Mouse (Mus musculus): ENCODE measurements around the gene Unc5b.
A peak's percentile ranks its signal among the peaks of the same experiment; 100 is the strongest.

Gene Unc5b

DNA sequence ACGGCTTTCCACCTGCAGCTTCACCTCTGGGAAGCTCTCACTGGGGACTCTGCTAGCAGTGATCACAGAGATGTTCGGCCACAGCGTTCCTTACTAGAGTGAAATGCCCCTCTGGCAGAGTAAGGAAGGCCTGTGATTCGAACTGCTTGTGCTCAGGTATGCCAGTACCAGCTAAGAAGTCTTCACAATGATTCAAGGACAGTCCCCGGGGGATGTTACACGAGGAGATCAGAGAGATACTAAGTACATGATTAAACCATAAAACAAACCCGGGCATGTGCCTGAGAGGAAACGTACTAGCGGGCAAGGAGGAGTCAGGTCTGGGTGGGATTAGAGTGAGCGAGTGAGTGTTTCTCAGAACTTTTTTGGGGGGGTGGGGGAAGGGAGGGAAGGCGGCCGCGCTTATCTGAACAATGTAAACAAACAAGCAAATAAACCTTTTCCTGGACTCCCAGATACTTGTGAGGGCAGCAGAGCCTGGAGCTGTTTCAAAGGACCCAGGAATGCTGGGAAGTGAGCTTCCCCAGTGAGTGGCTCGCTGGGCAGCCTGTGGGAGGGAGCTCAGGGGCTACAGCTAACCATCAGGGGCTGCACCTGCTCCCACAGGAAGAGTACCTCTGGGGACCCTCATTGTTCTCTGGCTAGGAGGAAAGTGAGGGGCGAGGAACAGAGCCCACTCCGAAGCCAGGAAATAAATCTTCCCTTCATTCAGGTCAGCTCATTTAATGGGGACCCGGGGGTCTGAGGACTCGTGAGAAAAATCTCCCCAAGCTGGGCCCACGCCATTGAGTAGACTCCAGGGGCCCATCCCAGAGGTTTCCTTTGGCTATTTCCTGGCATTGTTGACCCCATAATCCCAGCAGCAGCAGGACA lies 30.9 kb downstream of the Unc5b start:
- no peak for DNase-seq (ENCODE audit: extremely low spot score)

- DNase-seq (ENCODE audit: extremely low spot score) = no peak
Measured at GRCm38 (mm10) chr10:60797682-60798422, 33.5 kb downstream of the Unc5b start.

DNA sequence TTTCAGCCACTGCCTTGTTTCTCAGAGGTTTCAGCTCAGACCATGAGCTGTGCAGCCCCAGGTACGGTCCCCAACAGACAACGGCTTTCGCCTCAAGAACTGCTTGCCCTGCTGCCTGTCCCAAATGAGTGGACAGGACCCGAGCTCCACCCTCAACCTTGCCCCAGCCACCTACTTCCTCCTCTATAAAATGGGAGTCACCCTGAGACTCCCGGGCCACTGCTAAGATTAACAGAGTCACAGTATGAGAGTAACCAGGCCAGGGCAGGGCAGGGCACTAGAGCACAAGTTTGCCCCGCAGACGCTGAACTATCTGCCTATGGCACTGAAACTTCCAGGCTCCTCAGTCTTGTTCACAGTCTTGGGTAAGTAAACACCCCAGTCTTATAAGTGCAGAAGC lies 34.9 kb downstream of the Unc5b start:
- DNase-seq (ENCODE audit: extremely low spot score) = no peak

GRCm38 (mm10) chr10:60796028-60796427 lies 35.4 kb downstream of the Unc5b start:
- no peak for DNase-seq (ENCODE audit: extremely low spot score)

DNA sequence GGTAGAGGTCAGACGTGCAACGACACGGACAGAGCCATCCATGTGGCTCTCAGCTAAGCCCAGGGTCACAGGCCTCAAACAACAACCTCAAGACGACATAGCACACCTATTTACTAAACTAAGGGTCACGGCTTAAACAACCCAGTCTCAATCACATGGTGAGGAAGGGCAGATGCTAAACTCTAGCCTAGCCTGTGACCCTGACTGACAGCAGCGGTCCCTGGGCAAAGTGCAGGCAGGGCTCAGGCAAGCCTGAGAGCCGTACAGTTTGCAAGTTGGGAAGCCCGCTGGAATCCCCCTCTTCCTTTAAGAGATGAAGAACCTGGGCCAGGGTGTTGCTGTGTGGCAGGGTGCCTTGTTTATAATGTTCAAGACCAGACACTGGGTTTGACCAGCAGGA lies 36.6 kb downstream of the Unc5b start:
- no peak for DNase-seq (ENCODE audit: extremely low spot score)

DNA sequence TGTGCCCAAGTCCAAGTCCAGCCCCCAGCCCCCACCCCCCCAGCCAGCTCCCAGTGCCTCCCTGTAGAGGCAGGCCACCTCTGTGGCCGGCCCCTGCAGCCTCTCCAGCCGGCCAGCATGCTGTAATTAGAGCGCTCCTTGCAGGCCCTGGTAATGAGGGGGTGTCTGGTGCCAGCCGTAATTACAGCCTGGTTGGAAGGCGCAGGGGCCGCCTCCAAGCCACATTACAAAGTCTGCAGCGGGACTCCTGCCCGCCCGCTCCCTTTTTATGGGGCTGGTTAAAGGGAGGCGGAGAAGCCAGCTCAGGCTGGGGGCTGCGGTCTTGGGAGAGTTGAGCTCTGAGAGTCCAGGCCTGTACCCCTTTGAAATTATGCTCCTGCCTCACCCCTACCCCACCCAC lies 37.0 kb downstream of the Unc5b start:
- DNase-seq (ENCODE audit: extremely low spot score) = no peak

GRCm38 (mm10) chr10:60792841-60793240 lies 38.5 kb downstream of the Unc5b start:
- no peak for DNase-seq (ENCODE audit: extremely low spot score)

- no peak for DNase-seq (ENCODE audit: extremely low spot score)
Measured at GRCm38 (mm10) chr10:60792365-60792764, 39.0 kb downstream of the Unc5b start.

- no peak for DNase-seq (ENCODE audit: extremely low spot score)
Measured at GRCm38 (mm10) chr10:60790912-60791311, 40.5 kb downstream of the Unc5b start.

GRCm38 (mm10) chr10:60787303-60788074 lies 43.9 kb downstream of the Unc5b start:
- no peak for DNase-seq (ENCODE audit: extremely low spot score)

- no peak for DNase-seq (ENCODE audit: extremely low spot score)
Measured at GRCm38 (mm10) chr10:60783608-60784007, 47.8 kb downstream of the Unc5b start.

- DNase-seq (ENCODE audit: extremely low spot score) = peak; percentile 85
Measured at GRCm38 (mm10) chr10:60779628-60780027, 51.8 kb downstream of the Unc5b start.

GRCm38 (mm10) chr10:60778542-60778941 lies 52.8 kb downstream of the Unc5b start:
- DNase-seq (ENCODE audit: extremely low spot score) = peak; percentile 44

GRCm38 (mm10) chr10:60775473-60775872 lies 55.9 kb downstream of the Unc5b start:
- DNase-seq (ENCODE audit: extremely low spot score) = peak; percentile 16

DNA sequence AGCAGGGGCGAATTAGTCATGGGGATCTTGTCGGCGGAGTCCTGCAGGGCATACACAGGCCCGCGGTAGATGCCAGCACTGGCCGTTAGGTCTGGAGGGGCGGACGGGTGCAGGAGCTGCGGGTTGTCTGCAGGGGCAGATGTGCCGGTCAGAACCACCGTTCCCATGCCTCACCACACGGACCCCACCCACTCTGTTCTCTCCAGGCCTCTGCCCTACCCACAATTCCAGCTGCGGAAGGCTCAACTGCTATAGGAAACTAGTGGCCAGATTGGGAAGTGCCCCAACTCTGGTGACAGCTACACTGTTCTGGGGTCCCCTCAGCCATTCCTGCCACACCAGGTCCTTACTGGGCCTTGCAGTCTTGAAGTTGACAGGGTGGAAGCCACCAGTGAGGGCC lies 56.8 kb downstream of the Unc5b start:
- no peak for DNase-seq (ENCODE audit: extremely low spot score)

DNA sequence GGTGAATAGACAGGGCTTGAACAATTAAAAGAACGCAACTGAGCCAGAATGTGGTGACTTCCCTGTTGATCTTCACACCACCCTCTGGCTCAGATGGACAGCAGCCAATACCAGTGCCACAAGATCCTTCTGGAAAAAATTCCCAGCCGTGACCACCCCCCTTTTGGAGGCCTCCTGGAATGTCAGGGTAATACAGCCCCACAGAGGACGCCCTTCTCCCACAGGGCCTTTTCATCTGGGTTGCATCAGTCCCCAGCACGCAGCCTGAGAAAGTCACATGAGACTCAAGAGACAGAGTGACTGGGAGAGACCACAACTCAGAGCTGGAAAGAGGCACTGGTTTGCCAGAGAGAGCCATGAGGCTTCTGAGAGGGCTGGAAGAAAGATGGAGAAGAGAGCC lies 60.5 kb downstream of the Unc5b start:
- no peak for DNase-seq (ENCODE audit: extremely low spot score)

DNA sequence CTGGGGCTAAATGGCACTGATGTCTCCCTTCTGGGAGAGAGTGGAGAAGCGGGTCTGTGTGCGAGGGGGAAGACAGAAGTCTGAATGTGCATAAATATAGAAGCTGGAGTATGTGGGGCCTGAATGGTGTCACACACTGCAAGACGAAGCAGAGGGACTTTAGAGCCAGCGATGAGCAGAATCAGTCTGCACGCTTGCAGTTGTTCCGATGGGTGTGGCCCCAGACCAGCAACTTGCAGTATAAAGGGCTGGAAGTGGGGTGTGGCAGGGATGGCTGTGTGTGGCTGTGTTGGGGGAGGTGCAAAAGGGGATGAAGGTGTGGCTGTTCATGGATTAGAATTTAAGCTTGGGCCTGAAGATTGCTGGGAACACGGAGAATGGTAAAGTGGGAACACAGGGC lies 62.8 kb downstream of the Unc5b start:
- DNase-seq (ENCODE audit: extremely low spot score) = no peak

GRCm38 (mm10) chr10:60767400-60767799 lies 64.0 kb downstream of the Unc5b start:
- DNase-seq (ENCODE audit: extremely low spot score) = no peak

DNA sequence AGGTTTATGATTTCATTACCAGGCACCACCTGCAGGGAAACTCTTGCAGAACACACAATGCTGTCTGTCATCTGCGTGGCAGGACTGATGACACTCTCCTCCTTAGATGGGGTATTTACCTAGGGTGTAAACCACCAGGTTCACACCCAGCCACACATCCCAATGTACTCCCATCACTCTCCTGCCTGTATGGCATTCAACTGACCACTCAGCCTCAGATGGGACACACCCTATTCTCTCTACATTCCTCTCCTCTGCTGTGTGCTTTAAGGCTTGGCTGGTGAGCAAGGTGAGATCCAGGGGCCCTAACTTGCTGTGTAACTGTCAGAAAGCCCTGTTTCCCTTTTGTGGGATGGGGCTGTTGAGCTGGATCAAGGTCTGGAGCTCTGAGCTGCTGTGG lies 69.3 kb downstream of the Unc5b start:
- DNase-seq (ENCODE audit: extremely low spot score) = no peak

DNA sequence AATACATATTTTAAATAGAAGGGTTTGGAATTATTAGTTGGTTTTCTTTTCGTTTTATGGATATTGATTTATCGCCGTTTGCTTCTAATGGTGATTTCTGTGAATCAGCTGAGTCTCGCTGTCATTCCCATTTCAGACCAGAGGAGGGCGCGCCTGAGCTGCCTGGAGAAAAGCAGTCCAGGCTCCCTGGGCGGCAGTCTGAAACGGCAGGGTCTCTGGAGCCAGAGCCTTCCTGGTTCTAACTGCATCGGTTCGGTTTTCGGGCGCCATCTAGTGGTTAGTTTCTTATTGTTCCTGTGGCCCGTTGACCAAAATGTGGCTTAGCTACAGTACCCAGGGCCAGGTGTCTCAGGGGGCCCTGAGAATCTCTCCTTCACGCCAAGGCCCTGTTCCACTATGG lies 71.0 kb downstream of the Unc5b start:
- peak; percentile 89 for DNase-seq (ENCODE audit: extremely low spot score)

- peak; percentile 66 for DNase-seq (ENCODE audit: extremely low spot score)
Measured at GRCm38 (mm10) chr10:60756992-60757391, 74.4 kb downstream of the Unc5b start.

DNA sequence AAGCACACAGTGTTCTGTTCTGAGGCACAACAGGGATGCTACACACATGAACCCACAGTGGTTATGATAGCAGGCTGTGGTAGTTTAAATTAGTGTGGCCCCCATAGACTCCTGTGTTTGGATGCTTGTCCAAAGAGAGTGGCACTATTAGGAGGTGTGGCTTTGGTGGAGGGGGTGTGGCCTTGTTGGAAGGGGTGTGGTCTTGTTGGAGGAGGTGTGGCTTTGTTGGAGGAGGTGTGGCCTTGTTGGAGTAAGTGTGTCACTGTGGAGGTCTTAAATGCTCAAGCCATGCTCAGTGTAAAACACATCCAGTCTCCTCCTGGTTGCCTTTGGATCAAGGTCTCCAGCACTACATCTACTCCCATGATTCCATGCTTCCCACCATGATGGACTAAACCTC lies 75.2 kb downstream of the Unc5b start:
- no peak for DNase-seq (ENCODE audit: extremely low spot score)
